Mouse (Mus musculus): ENCODE measurements at regions not wholly inside any gene's neighbourhood (a gene's known extent, or its start where the extent isn't known, plus 50 kb on each side); places are given as distances from the start of the nearest gene placed in this dataset.

DNA sequence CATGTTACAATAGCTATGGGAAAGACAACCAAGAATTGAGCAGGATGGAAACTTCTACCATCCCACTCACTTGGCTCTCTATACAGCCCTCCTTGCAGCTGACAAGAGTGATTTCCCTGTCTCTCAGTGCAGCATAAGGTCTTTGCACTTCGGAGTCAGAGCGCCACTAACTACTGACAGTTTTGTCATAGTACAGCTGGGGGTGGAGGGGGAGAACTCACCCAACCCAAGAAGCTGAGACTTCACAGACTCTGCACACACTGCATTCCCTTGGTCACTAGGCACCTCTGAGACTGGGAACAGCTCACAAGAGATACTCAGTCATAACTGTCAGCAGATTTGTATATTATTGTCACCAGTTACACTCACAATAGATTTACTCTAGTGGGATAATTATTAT is 195.3 kb upstream of the Gm12695 start:
- TF ChIP-seq POLR2A (IDR thresholded peaks at IDR 0.05; ENCODE audit: borderline replicate concordance, extremely low read depth, insufficient read depth, insufficient read length), result no peak
- Histone ChIP-seq H3K9me3 (ENCODE audit: control insufficient read depth, low read length) (no peaks in the 10 kb centered on the region), H3K27ac (replicated peaks; ENCODE audit: low read depth, low read length) (no peak overlapping the region), H3K4me3 (replicated peaks; ENCODE audit: low read length) (no peak overlapping the region), H3K36me3 (ENCODE audit: control insufficient read depth, insufficient read depth, low read length) (no peaks in the 10 kb centered on the region), H3K4me1 (ENCODE audit: control insufficient read depth, insufficient read depth, low read length) (no peaks in the 10 kb centered on the region), H3K4me2 (replicated peaks; ENCODE audit: low read depth, low read length, severe bottlenecking) (no peak overlapping the region), H3K9ac (ENCODE audit: low read depth, low read length, severe bottlenecking) (no peak overlapping the region), H3K27me3 (ENCODE audit: control insufficient read depth, insufficient read depth, low read length) (no peaks in the 10 kb centered on the region)
- WGBS, result 86% methylated on average over 2 of the region's 2 CpGs
- ATAC-seq (ENCODE audit: low FRiP score, low read depth) (no peak), DNase-seq (ENCODE audit: low spot score) (no peak)

DNA sequence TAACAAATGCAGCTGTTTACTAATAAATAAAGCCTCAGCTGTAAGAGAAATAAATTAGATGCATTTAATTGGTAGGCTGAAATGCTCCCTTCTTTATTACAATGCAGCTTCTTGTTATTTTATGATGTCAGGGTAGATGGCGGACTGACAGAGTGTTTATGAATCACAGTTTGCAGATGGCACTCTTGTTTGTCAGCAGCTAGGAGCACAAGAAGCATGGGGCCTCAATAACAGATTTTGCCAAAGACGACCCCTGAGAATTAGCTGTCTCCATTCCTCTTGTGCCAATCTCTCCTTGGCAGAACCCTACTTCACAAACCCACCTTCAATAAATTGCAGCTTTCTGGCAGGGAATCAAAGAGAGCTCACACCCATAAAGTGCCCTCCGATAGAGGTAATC is 194.9 kb upstream of the Gm12695 start:
- Histone ChIP-seq H3K27me3 (ENCODE audit: control insufficient read depth, insufficient read depth, low read length) (no peaks in the 10 kb centered on the region), H3K9ac (ENCODE audit: low read depth, low read length, severe bottlenecking) (no peak overlapping the region), H3K27ac (replicated peaks; ENCODE audit: low read depth, low read length) (no peak overlapping the region), H3K4me3 (replicated peaks; ENCODE audit: low read length) (no peak overlapping the region), H3K9me3 (ENCODE audit: control insufficient read depth, low read length) (no peaks in the 10 kb centered on the region), H3K4me2 (replicated peaks; ENCODE audit: low read depth, low read length, severe bottlenecking) (no peak overlapping the region), H3K4me1 (ENCODE audit: control insufficient read depth, insufficient read depth, low read length) (no peaks in the 10 kb centered on the region), H3K36me3 (ENCODE audit: control insufficient read depth, insufficient read depth, low read length) (no peaks in the 10 kb centered on the region)
- DNase-seq (ENCODE audit: low spot score), result no peak
- no peak for ATAC-seq (ENCODE audit: low FRiP score, low read depth)
- no peak for TF ChIP-seq POLR2A (IDR thresholded peaks at IDR 0.05; ENCODE audit: borderline replicate concordance, extremely low read depth, insufficient read depth, insufficient read length)
- 71% methylated on average over 3 of the region's 3 CpGs for WGBS

DNA sequence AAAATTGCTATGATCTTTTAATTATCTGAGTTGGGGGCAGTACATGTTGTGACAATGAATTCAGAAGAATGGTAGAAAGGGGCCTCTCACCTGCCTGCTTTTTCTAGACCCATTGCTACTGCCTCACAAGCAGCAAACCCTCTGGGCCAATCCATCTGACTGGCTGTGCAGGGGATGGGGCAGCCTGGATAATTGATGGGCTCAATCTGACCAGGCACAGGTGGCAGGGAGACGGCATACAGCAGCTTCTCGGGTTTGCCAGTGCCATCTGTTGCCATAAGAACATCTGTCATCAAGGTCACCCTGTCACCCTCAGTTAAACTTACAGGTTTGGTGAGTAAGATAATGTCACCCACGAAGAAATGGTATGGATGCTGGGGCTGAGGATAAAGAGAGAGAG is 189.9 kb upstream of the Gm12695 start:
- Histone ChIP-seq H3K9ac (ENCODE audit: low read depth, low read length, severe bottlenecking) (no peak overlapping the region), H3K4me3 (replicated peaks; ENCODE audit: low read length) (no peak overlapping the region), H3K4me2 (replicated peaks; ENCODE audit: low read depth, low read length, severe bottlenecking) (no peak overlapping the region), H3K36me3 (ENCODE audit: control insufficient read depth, insufficient read depth, low read length) (no peaks in the 10 kb centered on the region), H3K27ac (replicated peaks; ENCODE audit: low read depth, low read length) (no peak overlapping the region), H3K27me3 (ENCODE audit: control insufficient read depth, insufficient read depth, low read length) (no peaks in the 10 kb centered on the region), H3K4me1 (ENCODE audit: control insufficient read depth, insufficient read depth, low read length) (no peaks in the 10 kb centered on the region), H3K9me3 (ENCODE audit: control insufficient read depth, low read length) (no peaks in the 10 kb centered on the region)
- 46% methylated on average over 3 of the region's 3 CpGs for WGBS
- TF ChIP-seq POLR2A (IDR thresholded peaks at IDR 0.05; ENCODE audit: borderline replicate concordance, extremely low read depth, insufficient read depth, insufficient read length), result no peak
- no peak for ATAC-seq (ENCODE audit: low FRiP score, low read depth)
- no peak for DNase-seq (ENCODE audit: low spot score)

DNA sequence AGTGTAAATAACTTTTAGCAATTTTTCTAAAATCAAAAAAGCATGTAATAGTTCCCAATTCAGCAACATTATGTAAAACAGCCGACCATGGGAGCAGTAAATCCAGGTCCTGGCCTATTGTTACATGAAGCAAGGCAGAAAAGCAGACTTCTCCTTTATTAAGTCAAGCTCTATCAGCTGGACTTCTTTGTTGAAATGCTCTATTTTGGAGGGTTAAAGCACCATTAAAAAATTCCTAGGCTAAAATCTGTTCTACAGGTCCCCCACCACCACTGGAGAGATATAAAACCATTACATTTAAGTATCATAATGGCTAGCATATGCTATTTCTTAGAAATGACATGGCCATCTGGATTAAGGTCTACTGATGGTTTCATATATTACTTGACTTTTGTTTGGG is 188.8 kb upstream of the Gm12695 start:
- Histone ChIP-seq H3K9me3 (ENCODE audit: control insufficient read depth, low read length) (no peaks in the 10 kb centered on the region), H3K4me3 (replicated peaks; ENCODE audit: low read length) (no peak overlapping the region), H3K4me2 (replicated peaks; ENCODE audit: low read depth, low read length, severe bottlenecking) (no peak overlapping the region), H3K27ac (replicated peaks; ENCODE audit: low read depth, low read length) (no peak overlapping the region), H3K36me3 (ENCODE audit: control insufficient read depth, insufficient read depth, low read length) (no peaks in the 10 kb centered on the region), H3K27me3 (ENCODE audit: control insufficient read depth, insufficient read depth, low read length) (no peaks in the 10 kb centered on the region), H3K9ac (ENCODE audit: low read depth, low read length, severe bottlenecking) (no peak overlapping the region), H3K4me1 (ENCODE audit: control insufficient read depth, insufficient read depth, low read length) (no peaks in the 10 kb centered on the region)
- WGBS, result 24% methylated on average over 1 of the region's 1 CpGs
- peak; percentile 73; the same call in 1 of the 2 replicates for ATAC-seq (ENCODE audit: low FRiP score, low read depth)
- peak; percentile 27 for DNase-seq (ENCODE audit: low spot score)
- TF ChIP-seq POLR2A (IDR thresholded peaks at IDR 0.05; ENCODE audit: borderline replicate concordance, extremely low read depth, insufficient read depth, insufficient read length), result no peak

DNA sequence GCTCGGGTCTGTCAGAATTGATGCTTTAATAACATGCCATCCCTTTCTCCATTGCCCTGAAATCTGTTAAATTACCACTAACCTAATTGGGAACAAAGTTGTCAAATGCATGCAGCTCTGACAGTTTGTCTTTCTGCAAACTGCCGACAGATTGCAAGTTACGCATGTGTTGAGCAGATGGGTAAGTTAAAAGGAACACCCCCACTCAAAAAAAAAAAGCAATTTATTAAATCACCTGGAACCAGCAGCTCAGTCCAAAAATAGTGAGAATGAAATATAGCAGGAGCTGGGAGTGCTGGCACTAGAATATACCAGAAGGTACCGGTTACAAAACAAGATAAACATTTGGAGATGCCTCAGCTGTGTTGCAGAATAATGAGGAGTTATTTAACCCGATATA is 184.2 kb upstream of the Gm12695 start:
- no peak overlapping the region for H3K4me2 ChIP-seq (replicated peaks; ENCODE audit: low read depth, low read length, severe bottlenecking)
- H3K36me3 ChIP-seq (ENCODE audit: control insufficient read depth, insufficient read depth, low read length), result no peaks in the 10 kb centered on the region
- no peaks in the 10 kb centered on the region for H3K9me3 ChIP-seq (ENCODE audit: control insufficient read depth, low read length)
- no peak overlapping the region for H3K4me3 ChIP-seq (replicated peaks; ENCODE audit: low read length)
- no peak overlapping the region for H3K9ac ChIP-seq (ENCODE audit: low read depth, low read length, severe bottlenecking)
- no peak overlapping the region for H3K27ac ChIP-seq (replicated peaks; ENCODE audit: low read depth, low read length)
- WGBS, result 25% methylated on average over 5 of the region's 5 CpGs
- no peaks in the 10 kb centered on the region for H3K27me3 ChIP-seq (ENCODE audit: control insufficient read depth, insufficient read depth, low read length)
- DNase-seq (ENCODE audit: low spot score) (peak; percentile 4), ATAC-seq (ENCODE audit: low FRiP score, low read depth) (no peak)
- no peak for TF ChIP-seq POLR2A (IDR thresholded peaks at IDR 0.05; ENCODE audit: borderline replicate concordance, extremely low read depth, insufficient read depth, insufficient read length)
- H3K4me1 ChIP-seq (ENCODE audit: control insufficient read depth, insufficient read depth, low read length), result no peaks in the 10 kb centered on the region

DNA sequence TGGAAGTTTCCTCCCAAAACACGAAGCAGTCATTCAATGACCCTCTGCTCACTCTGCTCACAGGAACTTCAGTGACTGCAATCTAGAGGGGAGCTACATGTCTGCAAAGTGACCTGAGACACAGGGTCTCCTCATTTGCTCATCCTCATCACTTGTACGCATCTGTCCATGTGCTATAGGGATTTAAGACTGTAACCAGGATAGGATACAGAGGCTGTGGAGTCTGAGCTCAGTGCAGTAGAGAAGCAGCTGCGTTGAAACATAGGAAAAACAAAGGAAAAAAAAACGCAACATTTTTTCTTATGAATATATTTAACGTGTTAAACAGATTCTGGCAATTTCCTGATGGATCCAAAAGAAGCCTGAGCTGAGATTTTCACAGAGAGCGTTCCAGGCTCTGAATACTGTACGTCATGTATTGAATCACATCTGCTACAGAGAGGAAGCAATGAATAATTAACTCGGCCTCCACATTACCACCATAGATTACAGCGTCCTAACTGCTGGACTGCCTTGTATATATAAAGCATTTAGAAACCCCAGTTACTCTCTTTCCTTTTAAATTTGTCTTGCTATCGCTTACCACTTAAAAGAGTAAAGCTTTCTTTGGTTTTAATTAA is 183.7 kb upstream of the Gm12695 start:
- Histone ChIP-seq H3K27me3 (ENCODE audit: control insufficient read depth, insufficient read depth, low read length) (no peaks in the 10 kb centered on the region), H3K9me3 (ENCODE audit: control insufficient read depth, low read length) (no peaks in the 10 kb centered on the region), H3K27ac (replicated peaks; ENCODE audit: low read depth, low read length) (no peak overlapping the region), H3K4me3 (replicated peaks; ENCODE audit: low read length) (no peak overlapping the region), H3K4me1 (ENCODE audit: control insufficient read depth, insufficient read depth, low read length) (no peaks in the 10 kb centered on the region), H3K9ac (ENCODE audit: low read depth, low read length, severe bottlenecking) (no peak overlapping the region), H3K36me3 (ENCODE audit: control insufficient read depth, insufficient read depth, low read length) (no peaks in the 10 kb centered on the region), H3K4me2 (replicated peaks; ENCODE audit: low read depth, low read length, severe bottlenecking) (no peak overlapping the region)
- DNase-seq (ENCODE audit: low spot score), result peak; percentile 47
- 32% methylated on average over 10 of the region's 10 CpGs for WGBS
- no peak for TF ChIP-seq POLR2A (IDR thresholded peaks at IDR 0.05; ENCODE audit: borderline replicate concordance, extremely low read depth, insufficient read depth, insufficient read length)
- no peak for ATAC-seq (ENCODE audit: low FRiP score, low read depth)
